Mouse (Mus musculus) thymus, adult 18-20 months (tissue): Measurements from ENCODE around the gene Napepld.
"Not testable (repeated sequence)": the region's sequence is repeated elsewhere in the genome, so short reads cannot be mapped to it uniquely, and the experiment has no call there.

ENCODE experiments used
- DNase-seq, 2 experiments: peaks; one replicate each; pipeline ENCODE4 v3.0.0; 2022; ENCODE audit warnings: mixed read lengths in 2 of 2

Napepld gene

DNA sequence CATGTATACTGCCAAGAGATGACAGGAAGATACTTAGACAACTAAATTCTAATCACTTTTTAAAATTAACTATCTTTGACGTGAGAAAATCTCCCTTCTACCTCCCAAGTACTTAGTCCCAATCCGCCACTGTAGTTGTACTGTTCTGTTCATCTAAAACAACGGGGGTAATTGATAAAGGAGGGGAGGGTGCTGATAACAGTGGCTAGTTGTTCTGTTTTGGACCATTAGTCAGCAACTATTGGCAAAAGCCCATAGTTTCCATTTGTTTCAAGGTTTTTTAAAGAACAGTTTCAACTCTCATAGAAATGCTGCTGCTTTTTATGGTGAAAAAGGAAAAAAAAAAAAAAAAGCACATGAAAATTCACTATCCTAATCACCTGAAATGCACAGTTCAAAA, 2.5 kb upstream of the Napepld start:
- DNase-seq: no peak

DNA sequence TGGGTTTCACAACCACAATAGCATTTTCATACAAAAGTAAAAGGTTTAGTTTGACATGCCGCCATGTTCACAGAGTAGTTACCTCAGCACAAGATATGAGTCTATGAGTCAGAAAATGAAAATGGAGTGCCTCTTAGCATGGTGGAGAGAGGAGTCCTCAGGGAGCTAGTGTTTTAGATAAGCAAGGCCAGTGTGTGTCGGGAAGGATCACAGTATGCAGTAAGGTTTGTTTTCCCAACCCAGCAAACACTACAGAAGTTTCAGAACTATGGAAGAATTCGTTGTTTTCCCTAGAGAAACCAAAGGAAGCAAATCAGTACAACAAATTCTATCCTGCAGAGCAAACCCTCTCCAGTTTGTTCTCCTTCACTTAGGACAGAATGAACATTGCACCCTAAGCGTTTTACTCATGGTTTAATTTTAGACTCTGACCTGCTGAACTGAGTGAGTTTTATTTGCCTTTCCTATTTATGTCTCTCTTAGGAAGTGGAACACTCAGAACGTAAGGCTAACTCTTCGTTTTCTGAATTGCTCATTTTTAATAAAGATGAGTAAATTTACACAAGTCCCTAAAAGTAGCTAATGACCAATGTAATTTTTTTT, 1.8 kb upstream of the Napepld start:
- no peak for DNase-seq

DNA sequence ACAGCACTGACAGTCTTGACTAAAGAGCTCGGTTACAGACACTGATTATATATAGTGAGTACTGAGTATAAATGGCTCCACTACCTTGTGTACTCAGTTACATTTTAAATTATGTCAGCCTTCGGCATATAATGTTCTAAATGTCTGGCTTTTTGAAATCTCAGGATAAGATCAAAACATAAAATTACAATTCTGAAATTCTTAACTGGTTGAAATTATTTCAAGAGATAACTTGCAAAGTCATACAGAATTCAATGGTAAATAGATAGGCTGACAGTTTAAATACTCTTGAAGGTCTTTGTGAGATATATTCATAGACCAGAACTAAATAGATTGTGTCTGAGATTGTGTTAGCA, 791 bp upstream of the Napepld start:
- DNase-seq: no peak

DNA sequence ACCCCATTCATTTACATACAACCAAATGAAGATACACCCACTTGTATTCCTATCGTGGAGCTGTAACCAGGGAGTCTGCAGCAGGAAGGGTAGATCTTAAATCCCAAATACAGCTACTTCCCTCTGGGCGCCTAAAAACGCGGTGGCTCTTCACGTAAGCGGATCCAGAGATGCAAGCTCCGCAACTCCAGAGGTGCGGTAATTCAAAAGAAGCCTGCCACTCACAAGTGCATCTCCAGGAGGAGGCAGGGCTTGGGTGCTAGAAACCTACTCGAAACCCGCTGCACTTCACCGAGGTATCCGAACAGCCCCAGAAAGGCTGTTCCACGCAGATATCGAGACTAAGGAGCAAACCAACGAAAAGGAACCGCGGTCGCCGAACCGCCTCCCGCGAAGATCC, 262 bp downstream of the Napepld start:
- DNase-seq: no peak

DNA sequence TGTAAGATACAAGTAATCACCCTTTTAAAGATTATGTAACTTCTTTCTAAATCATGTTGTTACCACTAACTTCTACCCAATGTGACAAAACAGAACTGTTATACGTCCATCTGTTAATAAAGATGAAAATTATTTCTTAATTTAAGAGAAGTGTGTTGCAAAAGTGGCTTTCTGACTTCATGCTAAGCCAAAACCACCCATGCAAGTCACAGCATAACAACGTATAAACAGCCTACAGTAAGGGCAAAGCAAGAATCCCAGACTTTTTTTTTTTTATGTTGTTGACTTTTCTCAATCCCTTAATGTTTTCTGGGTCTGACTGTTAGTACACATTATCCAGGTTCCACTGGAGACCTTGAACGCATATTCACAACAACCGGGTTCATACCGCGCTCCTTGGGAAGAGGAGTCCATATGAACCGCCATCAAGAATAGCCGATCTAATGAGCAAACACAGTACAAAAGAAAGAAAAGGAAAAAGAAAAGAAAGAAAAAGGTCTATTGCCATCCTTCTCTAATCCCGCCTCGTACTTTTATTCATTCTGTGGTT, 849 bp downstream of the Napepld start:
- DNase-seq: no peak

DNA sequence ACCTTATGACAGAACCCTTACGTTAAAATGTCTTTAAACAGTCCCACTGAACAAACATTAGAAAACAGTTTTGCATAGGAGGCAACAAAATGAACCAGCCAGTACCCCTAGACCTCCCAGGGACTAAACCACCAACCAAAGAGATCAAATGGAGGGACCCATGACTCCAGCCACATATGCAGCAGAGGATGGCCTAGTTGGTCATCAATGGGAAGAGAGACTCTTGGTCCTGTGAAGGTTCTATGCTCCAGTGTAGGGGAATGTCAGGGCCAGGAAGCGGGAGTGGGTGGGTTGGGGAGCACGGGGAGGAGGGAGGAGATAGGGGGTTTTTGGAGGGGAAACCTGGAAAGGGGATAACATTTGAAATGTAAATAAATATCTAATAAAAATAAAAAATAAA, 1.6 kb downstream of the Napepld start:
- DNase-seq: not testable (repeated sequence)

DNA sequence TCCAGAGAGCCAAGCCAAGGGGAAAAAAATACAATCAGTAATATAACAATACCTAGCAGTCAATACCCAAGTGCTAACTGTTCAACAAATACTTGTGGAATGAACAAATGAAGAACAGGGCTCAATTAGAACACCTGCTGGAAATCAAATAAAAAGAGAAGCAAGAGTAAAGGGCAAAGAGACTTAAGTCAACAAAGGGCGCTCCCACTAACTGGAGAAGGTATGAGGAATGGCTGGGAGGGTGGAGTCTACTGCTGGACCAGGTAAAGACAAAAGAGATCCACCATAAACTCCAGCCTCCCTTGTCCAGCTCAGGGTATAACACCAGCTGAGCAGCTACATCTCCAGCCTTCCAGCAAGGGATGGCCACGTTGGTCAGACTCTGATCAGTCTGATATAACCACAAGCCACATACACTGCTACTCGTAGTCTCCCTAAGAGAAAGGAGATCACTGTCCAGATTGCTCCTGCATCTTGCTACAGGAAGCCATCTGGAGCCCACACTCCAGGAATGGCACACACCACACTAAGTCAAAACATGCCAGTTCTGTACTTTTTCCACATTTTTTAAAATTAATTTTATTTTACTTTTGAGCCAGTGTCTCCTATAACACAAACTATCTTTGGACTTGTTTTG, 6.2 kb downstream of the Napepld start:
- DNase-seq: no peak

DNA sequence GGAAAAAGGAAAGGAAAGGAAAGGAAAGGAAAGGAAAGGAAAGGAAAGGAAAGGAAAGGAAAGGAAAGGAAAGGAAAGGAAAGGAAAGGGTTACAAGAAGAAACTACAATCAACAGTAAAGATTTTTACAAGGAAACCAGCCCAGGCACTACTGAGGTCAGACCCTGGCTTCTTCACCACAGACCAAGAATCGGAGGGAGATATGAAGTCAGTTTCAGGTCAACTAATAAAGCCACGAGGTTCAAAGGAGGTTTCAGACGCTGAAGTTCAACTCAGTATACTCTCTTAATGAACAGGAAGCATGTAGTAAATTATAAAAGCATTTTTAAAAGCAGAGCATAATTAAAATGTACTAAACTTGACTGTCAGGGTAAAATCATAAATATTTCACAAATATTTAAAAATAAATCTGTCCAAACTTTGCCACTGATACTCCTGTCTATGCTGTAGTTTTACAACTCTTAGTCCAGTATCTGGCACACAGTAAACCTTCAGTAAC, 7.8 kb downstream of the Napepld start:
- no peak for DNase-seq

DNA sequence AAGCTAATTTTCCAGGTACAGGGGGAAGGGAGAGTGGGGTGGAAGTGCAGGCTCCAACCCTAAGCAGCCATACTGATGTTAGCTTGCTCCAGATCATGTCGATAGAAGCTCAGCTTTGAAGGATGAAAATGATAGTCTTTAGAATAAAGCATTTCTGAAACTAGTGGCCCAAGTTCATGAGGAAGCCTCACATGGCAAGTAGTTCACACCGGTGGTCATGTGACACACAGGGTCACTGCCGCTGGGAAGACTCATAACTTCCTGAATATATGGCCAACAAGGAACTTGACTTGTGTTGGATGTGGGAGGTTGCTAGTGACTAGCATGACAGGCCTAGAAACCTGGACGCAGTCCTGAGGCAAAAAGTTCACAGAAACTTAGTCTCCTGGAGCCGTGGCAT, 9.0 kb downstream of the Napepld start:
- DNase-seq: no peak

DNA sequence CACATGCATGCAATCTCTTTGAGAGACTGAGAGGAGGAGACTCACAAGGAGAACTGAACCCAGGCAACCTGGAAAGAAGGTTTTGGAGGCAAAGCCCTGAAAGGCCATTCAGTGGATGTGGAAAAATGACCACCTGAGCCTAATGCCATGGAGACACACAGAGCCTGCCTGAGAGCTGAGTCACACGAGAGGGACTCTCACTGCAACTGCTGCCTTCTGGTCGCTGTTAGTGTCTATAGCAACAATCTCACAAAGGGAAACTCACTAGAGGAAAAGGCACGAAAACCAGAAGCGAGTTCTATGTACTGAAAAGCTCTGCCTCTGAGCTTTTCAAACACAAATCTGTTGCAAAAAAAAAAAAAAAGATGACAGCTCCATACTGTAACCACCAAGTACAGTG, 14.2 kb downstream of the Napepld start:
- no peak for DNase-seq

DNA sequence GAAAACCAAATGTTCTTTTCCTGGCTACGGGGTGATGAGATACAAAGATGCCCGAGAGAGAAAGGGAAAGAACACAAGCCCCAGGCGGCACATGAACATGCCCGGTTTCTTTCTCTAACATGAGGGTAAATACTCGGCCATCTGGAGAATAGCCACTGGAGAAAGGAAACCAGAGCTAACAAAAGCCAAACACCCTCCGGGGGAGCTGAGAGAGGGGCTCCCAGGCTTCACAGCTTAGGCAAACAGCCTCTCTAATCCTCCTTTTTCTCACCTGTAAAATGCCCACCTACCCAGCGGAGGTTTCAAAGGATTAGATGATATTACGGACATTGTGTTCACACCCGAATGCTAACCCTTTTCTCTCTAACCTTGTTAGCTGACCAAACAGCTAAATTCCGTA, 16.2 kb downstream of the Napepld start:
- no peak for DNase-seq

DNA sequence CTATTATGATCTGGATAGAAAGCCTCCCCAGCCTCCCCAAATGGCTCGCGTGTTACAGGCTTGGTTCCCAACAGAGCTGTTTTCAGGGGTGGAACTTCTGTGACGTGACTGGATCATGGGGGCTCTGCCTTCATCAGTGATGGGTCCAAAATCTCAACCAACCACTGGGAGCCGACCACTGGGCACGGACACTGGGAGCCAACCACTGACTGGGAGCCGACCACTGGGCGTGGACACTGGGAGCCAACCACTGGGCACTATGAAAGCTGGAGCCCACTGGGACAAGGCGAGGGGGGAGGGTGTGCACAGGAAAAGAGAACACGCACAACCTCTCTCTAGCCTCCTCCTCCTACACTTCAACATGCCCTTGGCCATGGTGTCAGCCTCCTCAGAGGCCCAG, 17.4 kb downstream of the Napepld start:
- DNase-seq: no peak

DNA sequence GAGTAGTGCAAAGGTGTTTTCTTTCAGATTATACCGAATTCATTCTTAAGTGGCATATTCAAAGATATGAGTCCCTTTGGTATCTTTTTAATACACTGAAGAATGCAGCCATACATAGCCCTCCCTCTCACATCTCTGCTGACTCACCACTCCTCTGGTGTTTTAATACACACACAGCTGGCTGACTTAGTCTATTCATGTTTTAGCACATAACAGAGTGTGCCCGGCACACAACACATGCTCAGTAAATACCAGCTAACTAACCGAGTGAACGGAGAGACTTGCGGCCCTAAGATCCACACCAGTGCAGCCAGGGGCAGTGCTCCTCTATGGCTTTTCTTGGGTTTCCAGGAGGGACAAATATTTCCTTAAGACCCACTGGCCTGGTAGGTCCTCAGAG, 20.3 kb downstream of the Napepld start:
- no peak for DNase-seq

DNA sequence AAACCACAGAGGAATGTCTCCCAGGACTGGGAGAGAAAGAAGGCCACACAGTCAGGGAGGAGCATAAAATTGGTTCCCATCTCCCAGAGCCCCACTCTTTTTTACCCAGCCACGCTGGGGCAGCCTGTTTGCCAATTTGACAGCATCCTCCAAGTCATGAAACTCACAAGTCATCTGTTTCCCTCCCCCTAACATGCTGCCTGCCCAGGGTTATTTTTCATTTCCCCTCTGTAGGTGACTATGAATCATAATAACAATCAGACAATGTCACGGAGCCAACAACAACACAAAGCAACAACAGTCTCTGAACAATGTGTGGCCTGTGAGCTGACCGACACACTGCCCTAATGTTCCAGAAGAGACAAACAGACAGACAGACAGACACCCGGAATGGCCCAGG, 21.2 kb downstream of the Napepld start:
- DNase-seq: no peak

DNA sequence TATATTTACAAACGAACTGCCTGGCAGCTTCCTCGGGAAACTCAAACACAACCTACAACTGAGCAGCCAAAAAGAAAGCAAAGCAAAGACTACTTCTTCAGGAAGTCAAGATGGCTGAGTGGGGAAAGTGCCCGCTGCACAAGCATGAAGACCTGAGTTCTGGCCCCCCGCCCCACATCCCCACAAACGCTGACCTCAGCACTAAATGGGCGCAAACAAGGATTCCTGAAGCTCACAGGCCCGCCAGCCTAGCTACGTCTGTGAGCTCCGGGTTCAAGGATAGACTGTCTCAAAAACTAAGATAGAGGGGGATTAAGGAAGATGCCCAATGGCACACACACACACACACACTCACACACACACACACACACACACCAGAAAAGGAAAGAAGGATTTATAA, 22.8 kb downstream of the Napepld start:
- no peak for DNase-seq

DNA sequence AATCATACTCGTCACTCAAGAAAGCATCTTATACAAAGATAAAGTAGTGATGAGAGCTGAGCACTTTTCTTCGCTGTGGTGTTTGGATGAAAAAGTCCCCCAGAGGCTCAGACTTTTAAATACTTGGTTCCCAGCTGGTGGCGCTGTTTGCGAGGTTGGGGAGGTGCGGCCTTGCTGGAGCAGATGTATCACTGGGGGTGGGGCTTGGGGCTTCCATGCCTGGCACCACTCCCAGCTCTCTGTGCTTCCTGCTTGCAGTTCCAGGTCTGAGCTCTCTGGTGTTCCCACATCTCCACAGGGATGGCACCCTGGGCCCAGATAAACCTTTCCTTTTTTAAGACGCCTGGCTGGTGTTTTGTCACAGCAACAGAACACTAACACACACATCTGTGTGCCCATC, 23.3 kb downstream of the Napepld start:
- no peak for DNase-seq

DNA sequence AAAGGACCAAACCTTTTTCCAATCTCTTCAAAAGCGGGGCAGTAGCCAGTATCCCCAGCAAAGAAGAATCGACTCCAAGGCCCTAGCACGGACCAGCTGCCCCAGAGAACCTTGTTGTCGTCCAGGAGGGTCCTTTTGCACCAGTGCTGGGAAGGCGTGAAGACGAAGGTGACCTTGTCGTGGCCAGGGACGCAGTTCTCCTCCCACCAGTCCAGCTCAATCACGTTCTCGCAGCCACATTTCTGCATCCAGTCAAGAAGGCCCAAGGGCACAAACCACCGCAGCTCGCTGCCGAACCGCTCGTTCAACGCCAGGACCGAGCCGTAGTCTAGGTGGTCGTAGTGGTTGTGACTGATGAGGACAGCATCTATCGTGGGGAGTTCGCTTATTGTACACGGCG, 25.7 kb downstream of the Napepld start:
- DNase-seq: no peak

DNA sequence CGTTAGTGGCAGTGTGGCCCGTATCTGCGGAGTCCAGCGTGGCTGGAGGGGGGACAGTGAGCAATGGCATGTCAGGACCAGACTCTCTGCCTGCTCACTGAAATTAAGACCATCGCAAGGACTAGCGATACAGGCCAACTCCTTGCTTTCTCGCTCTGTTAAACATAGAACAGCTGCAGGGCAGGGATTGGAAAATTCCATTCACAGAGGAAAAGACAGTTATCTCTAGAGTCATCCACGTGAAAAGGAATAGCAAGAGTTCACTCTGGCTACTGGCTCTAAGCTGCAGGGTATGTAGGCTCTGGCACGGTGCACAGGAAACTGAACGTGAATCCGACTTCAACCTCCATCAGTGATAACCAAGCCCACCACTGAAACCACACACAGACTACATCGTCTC, 26.2 kb downstream of the Napepld start:
- no peak for DNase-seq

DNA sequence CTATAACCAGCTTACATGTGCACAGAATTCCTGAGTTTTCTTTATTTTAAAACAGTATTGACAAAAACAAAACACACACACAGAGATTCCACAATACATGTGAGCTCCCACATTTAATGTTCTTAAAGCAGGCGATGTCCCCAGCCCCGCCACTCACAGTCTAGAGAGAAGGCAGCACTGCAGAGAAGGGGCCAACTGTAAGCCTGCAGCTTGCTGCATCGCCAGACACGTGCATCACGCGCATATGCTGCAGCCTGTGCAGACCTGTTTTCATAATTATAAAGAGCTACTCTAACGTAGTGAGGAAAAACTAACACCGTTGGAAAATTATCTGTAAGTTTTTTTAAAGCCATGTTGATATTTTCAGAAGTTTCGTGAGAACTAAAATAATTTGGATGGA, 27.5 kb downstream of the Napepld start:
- no peak for DNase-seq

DNA sequence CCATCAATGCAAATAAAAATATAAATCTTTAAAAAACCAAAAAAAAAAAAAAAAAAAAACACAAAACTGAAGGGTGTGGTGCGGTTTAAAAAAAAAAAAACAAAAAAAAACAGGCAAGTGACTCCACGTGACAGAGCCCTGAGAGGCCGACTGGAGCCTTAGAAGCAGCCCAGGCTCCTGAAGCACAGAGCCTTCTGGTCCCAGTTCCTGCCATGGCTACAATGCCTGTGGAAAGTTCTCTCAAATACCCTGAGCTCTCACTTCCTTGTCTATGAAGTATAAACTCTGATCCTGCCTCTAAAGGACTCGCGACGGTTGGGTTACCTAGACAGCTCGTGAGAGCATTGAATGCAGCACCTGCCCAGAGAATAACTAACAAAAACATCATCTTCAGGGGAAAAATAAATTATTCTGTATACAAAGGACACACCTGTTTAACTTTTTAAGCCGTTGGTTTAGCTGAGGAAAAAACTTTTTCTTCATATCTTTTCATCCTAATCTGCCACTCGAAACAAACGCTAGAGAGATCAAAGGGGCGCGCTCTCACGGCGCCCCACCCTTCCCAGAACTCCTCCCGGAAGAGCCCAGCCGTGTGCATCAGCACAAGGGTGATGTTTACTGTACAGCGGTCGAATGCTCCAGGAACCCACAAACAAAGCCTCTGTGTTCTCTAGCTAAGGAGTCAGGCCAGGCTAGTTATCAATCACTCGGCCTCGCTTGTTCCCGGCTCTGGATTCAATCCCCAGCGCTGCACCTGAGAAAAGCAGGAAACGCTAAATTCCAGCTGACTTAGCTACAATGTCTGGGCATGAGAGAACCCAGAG, 28.2 kb downstream of the Napepld start:
- DNase-seq: peak; percentile 31 to 38

DNA sequence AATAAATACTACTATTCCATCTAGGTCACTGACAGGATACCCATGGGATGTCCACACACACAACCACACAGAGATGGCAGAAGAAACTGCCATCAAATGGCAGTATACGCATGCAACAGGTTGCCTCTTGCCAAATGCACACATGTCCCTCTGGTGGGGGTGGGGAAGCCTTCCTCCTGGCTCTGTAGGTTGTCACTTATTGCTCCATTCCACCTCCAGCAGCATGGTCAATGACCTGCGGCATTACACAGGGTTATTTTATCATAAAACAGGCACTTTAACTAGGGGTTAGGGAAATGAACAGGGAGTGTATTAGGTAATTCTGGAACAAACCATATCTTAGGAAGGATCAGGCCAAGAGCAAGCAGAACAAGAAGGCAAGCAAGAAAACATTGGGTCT, 31.9 kb downstream of the Napepld start:
- DNase-seq: no peak

DNA sequence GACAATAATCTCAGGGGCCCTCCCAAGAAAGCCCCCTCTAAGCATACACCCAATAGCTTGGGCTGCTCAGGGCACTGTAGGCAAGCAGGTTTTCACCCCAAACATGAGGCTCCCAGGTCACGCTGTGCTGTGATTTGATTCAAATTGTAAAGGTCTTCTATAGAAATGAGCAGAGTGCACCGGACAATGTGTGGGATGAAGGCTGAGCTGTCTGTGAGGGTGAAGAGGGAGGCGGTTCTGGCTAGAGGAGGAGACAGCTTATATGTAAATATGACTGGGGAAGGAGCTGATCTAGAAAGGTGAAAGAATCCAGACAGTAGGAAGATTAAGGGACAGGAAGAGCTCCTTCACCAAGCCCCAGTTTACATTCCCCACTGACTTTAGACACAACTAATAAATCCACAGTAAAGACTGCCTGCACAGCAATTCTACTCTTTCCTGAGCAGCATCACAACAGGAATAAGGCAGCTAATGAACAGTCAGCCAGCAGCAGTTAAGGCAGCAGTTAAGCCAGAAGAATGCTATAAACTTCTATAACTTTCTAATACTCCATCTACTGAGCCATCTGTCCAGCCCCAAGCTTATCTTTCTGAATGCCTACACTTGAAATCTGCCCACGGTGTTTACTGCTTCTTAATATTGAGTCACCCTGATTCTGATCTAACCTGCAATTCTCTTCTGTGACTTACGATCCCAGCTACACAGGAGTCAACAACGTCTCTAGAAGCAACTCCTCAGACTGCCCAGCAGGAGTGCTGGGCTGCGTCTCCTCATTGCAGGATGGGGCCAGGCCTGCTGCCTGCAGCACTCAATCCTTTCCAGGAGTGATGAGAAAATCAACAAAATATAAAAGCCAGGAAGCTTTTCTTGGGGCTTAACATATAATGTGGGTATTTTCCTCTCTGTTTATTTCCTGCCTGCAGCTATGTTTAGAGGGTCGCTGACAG, 33.7 kb downstream of the Napepld start:
- DNase-seq: no peak

DNA sequence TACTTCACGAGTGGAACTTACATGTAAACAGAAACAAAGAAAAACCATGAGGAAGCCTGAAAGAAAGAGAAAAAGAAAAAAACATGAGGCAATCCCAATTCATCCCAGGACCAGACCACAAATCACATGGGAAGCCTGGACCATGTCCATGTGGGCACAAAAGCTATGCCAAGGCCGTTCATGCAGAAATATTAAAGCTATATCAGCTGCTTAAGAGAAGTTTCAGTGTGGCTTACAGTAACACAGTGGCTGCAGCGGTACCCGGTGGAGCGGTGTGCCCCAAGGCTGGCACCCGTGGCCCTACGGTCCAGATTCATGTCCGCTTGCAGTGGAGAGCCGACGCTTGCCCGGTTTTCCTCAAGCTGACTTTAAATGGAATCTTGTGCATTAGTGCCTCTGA, 38.1 kb downstream of the Napepld start:
- no peak for DNase-seq
